Mouse (Mus musculus) Patski (cell line): ENCODE results near the gene Klk8. TPM values are rescaled to one million over a fixed set of nuclear protein-coding genes. Genes with fewer than 3 reads are reported as not detected.

Source experiments
- ATAC-seq: fragments of 100-300 bp; one replicate; pipeline ENCODE4 v1.8.0; 2021
- CTCF ChIA-PET: fragments of 350-600 bp; sonication (Branson Sonifier 250); formaldehyde crosslinking; loops from one replicate; lab custom pipeline; 2022; ENCODE audit warnings: inconsistent platforms; lab: Charles Lee
- POLR2A ChIA-PET: fragments of 350-600 bp; sonication (Branson Sonifier 250); formaldehyde crosslinking; loops from one replicate; lab custom pipeline; 2022; ENCODE audit warnings: antibody characterized with exemption, inconsistent platforms; lab: Charles Lee
- DNase-seq: peaks from one replicate; pipeline ENCODE4 v3.0.0-alpha.2; 2011; ENCODE audit warnings: low read depth, low spot score
- H3K27me3 ChIP-seq: fragments of 371-371 bp; one replicate; pipeline ENCODE4 v1.5.1; 2021
- CTCF ChIP-seq: fragments of 100-300 bp; IDR thresholded peaks from one replicate; pipeline ENCODE4 v1.5.1; 2021
- in situ Hi-C: fragments of 300-500 bp; cut with MboI; formaldehyde crosslinking; loops from 3 replicates; pipeline ENCODE4 v1.11.1; 2018; ENCODE audit warnings: low pct_unique_long_range_greater_than_20kb, mixed read lengths
- polyA plus RNA-seq: library from polyadenylated mRNA; unstranded; gene quantifications from one replicate; pipeline ENCODE4 v1.2.3, GENCODE M21; 2021

Gene Klk8
- polyA plus RNA-seq, 1 experiment from 2014 or later, result not detected

GRCm38 (mm10) chr7:43827706-43828105 lies 30.3 kb downstream of the Klk8 start:
- POLR2A ChIA-PET, result no interaction called here
- ATAC-seq, result no peak
- CTCF ChIA-PET, result no interaction called here

GRCm38 (mm10) chr7:43829006-43829405 lies 31.6 kb downstream of the Klk8 start:
- no peak for ATAC-seq
- CTCF ChIA-PET, result no interaction called here

More at GRCm38 (mm10) chr7:43827706-43828105, 30.3 kb downstream of the Klk8 start:
- no peaks in the 10 kb centered on the region for H3K27me3 ChIP-seq
- in situ Hi-C loops, result no loop called here
- no peak for DNase-seq
- TF ChIP-seq CTCF, result no peak

GRCm38 (mm10) chr7:43841701-43842100 lies 44.3 kb downstream of the Klk8 start, which contains the start of gene Klk5:
Gene Klk5, plus strand, starts transcription at chr7:43841971.
- TF ChIP-seq CTCF, result no peak
- in situ Hi-C loops, result no loop called here
- no peaks in the 10 kb centered on the region for H3K27me3 ChIP-seq
- DNase-seq (no peak), ATAC-seq (no peak)
- ChIA-PET CTCF (no interaction called here), POLR2A (no interaction called here)

More at GRCm38 (mm10) chr7:43829006-43829405, 31.6 kb downstream of the Klk8 start:
- no peak for TF ChIP-seq CTCF
- no peaks in the 10 kb centered on the region for H3K27me3 ChIP-seq
- no peak for DNase-seq
- in situ Hi-C loops, result no loop called here
- POLR2A ChIA-PET, result no interaction called here

GRCm38 (mm10) chr7:43843801-43844200 lies 46.4 kb downstream of the Klk8 start:
- in situ Hi-C loops, result no loop called here
- TF ChIP-seq CTCF, result no peak
- ATAC-seq (no peak), DNase-seq (no peak)
- ChIA-PET POLR2A (no interaction called here), CTCF (no interaction called here)
- no peaks in the 10 kb centered on the region for H3K27me3 ChIP-seq

DNA sequence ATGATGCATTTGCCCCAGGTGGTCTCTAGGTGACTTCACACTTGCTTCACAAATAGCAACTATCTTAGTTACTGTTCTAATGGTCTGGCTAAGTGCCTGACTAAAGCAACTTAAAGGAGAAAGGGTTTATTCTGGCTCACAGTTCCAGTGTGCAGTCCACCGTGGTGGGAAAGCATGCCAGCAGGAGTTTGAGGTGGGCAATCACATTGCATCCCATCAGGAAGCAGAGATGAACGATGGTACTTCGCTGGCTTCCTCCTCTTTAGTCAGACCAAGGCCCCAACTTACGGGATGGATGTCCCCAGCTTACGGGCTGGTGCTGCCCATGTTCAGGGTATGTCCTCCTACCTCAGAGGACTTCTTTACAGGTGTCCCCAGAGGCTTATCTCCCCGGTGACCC lies 54.2 kb downstream of the Klk8 start:
- TF ChIP-seq CTCF, result no peak
- DNase-seq (no peak), ATAC-seq (no peak)
- CTCF ChIA-PET, result no interaction called here
- H3K27me3 ChIP-seq, result no peaks in the 10 kb centered on the region
- in situ Hi-C loops, result no loop called here
- POLR2A ChIA-PET, result no interaction called here

Other genes with a start within 250 kb of the Klk8 start
- gene Zfp658, start 235.3 kb upstream of the Klk8 start, polyA plus RNA-seq, result 3.2 TPM
- 8.7 TPM for gene Zfp719, start 218.0 kb upstream of the Klk8 start, polyA plus RNA-seq
- 1.1 TPM for gene Zfp819, start 190.4 kb upstream of the Klk8 start, polyA plus RNA-seq
- 0.06 TPM for gene Ceacam18, start 162.9 kb upstream of the Klk8 start, polyA plus RNA-seq
- gene Siglece, start 137.4 kb upstream of the Klk8 start, polyA plus RNA-seq, result 0.17 TPM
- gene Ctu1, start 125.6 kb upstream of the Klk8 start, polyA plus RNA-seq, result 10.0 TPM
- not detected for gene Klk14, start 107.2 kb upstream of the Klk8 start, polyA plus RNA-seq
- not detected for gene Klk13, start 85.0 kb upstream of the Klk8 start, polyA plus RNA-seq
- gene Klk12, start 28.7 kb upstream of the Klk8 start, polyA plus RNA-seq, result not detected
- gene Klk11, start 23.0 kb upstream of the Klk8 start, polyA plus RNA-seq, result not detected
- not detected for gene Klk10, start 16.5 kb upstream of the Klk8 start, polyA plus RNA-seq
- gene Klk9, start 5.7 kb upstream of the Klk8 start, polyA plus RNA-seq, result not detected
- not detected for gene Klk7, start 13.7 kb downstream of the Klk8 start, polyA plus RNA-seq
- not detected for gene Klk6, start 26.9 kb downstream of the Klk8 start, polyA plus RNA-seq
- gene Klk5, start 44.4 kb downstream of the Klk8 start, polyA plus RNA-seq, result not detected
- gene Klk4, start 83.6 kb downstream of the Klk8 start, polyA plus RNA-seq, result not detected
- not detected for gene Klk15, start 136.2 kb downstream of the Klk8 start, polyA plus RNA-seq
- gene Klk1b8, start 153.1 kb downstream of the Klk8 start, polyA plus RNA-seq, result not detected
- gene Klk1b1, start 169.2 kb downstream of the Klk8 start, polyA plus RNA-seq, result not detected
- not detected for gene Klk1b9, start 178.5 kb downstream of the Klk8 start, polyA plus RNA-seq
- gene Klk1b11, start 198.3 kb downstream of the Klk8 start, polyA plus RNA-seq, result not detected
- gene Klk1b26, start 214.6 kb downstream of the Klk8 start, polyA plus RNA-seq, result not detected